Mouse (Mus musculus) kidney, adult 2 months (tissue): Measurements from ENCODE around the gene Atg7.

ENCODE experiments used
- CTCF ChIP-seq: fragments of 200-500 bp; conservative IDR thresholded peaks from 2 replicates; pipeline ENCODE4 v1.5.1; 2011; ENCODE audit warnings: low read depth, mild to moderate bottlenecking, control low read depth, low read length, moderate library complexity, mixed read lengths; ENCODE audit not compliant: insufficient read depth, insufficient read length
- POLR2A ChIP-seq: fragments of 200-500 bp; IDR thresholded peaks from one replicate; pipeline ENCODE4 v1.6.1; 2011; ENCODE audit warnings: low read depth, low read length, control low read depth

GRCm38 (mm10) chr6:114781415-114782240 is 138.7 kb downstream of the Atg7 start:
- TF ChIP-seq CTCF (no peak), POLR2A (no peak)
